Mouse (Mus musculus): ENCODE measurements around the gene Cd300lg. TPM values are rescaled to one million over a fixed set of nuclear protein-coding genes. Genes with fewer than 3 reads are reported as not detected.

The Cd300lg gene
- total RNA-seq (2017) = not detected in 2 replicates

DNA sequence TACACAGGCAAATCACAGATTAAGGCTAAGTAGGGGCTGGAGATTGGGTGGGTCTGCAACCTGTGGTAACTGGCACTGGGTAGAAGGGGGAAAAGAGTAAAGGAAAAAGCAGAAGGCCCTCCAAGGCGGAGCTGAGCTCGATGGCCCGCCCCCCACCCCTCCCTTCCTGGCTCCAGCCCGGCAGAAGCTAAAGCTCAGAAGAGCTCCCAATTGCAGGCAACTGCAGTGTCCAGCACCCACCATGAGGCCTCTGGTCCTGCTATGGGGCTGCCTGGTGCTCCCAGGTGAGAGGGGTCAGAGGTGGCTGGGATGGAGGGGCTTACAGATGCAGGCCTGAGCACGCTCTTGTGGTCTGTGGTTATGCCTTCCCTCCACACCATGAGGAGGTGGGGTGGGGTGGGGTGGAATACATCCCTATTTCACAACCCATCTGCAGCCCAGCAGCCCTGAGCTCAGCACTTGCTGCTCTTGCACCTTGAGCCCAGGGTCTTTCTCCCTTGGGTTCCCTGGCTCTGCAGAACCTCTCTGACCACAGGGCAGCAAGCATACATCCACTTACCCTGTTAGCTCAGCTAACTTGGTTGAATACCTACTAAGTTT, at the start of gene Cd300lg:
Gene Cd300lg, plus strand, starts transcription at position 160 of the 600 bp plus-strand sequence.
- peak; percentile 78 to 81 for ATAC-seq (replicated peaks in 1 of 2; ENCODE audit: insufficient read depth in 1 of 2, low FRiP score in 2 of 2, low TSS enrichment in 1 of 2, low read depth in 1 of 2, poor library complexity in 2 of 2, severe bottlenecking in 2 of 2)

DNA sequence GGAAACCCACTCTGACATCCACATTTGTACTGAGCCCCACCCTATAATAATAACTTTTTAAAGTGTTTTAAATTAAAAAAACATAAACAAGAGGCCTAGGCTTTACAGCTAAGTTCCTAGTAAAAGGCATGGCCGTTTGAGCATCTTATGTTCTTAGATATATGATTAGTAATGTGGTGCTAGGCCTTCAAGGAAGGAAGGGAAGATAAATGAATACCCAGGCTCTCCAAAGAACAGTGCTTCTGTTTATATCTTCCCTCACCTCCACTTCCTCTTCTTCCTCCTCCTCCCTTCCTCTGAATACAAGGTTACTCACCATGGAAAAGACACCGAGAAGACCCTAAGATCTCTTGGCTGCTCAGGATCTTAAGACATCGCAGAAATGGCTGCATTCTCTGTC, 49.5 kb upstream of the Cd300lg start:
- no peak for ATAC-seq (replicated peaks in 1 of 2; ENCODE audit: insufficient read depth in 1 of 2, low FRiP score in 2 of 2, low TSS enrichment in 1 of 2, low read depth in 1 of 2, poor library complexity in 2 of 2, severe bottlenecking in 2 of 2)

DNA sequence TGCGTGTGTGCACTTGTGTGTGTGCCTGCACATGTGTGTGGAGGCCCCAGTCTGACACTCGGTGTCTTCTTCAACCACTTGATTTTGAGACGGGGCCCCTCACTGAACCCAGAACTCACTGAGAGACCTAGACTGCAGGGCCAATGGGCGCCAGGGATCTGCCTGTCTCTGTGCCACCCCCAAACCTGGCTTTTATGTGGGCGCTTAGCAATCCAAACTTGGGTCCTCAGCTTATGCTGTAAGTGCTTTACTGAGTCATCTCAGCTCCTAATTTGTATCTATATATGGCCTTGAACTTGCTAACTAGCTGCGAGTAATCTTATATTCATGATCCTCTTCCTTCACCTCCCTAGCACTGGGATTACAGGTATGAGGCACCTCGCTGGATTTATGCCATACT, 48.9 kb upstream of the Cd300lg start:
- ATAC-seq (replicated peaks in 1 of 2; ENCODE audit: insufficient read depth in 1 of 2, low FRiP score in 2 of 2, low TSS enrichment in 1 of 2, low read depth in 1 of 2, poor library complexity in 2 of 2, severe bottlenecking in 2 of 2) = no peak

DNA sequence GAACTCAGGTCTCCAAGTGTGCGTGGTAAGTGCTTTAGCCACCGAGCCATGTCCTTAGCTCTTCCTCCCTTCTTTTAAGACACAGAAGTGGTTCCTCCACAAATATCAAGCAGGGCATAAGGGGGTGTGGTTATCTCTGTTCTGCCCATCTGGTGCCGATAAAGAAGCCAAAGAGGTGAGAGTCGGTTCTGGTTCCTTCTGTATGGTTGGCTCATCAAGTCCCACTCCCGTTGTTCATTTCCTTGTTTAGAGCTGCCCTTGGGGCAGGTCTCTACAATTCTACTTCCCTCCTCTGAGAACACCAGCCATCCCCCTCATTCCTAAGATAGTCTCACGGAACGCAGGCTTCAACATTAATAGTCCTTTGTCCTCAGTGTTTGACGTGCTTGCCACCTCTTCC, 47.2 kb upstream of the Cd300lg start:
- ATAC-seq (replicated peaks in 1 of 2; ENCODE audit: insufficient read depth in 1 of 2, low FRiP score in 2 of 2, low TSS enrichment in 1 of 2, low read depth in 1 of 2, poor library complexity in 2 of 2, severe bottlenecking in 2 of 2) = no peak

DNA sequence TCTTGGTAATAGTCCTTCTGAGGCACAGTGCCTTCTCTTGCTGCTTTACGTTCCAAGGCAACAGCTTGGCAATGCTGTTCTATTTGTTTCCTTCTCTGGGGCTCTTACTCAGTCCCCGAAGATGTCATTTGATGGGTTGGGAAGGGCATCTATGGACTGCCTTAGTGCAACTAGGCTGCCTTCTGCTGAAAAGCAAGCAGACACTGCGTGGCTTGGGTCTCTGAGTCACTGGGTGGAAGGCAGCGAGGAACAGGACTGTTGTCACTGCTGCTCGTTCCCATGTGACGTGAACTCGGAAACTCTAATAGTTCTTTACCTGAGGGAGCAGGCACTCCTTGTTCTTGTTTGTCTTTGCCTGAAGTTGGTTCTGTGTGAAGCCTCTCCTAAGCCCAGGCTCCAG, 45.4 kb upstream of the Cd300lg start:
- ATAC-seq (replicated peaks in 1 of 2; ENCODE audit: insufficient read depth in 1 of 2, low FRiP score in 2 of 2, low TSS enrichment in 1 of 2, low read depth in 1 of 2, poor library complexity in 2 of 2, severe bottlenecking in 2 of 2) = no peak

DNA sequence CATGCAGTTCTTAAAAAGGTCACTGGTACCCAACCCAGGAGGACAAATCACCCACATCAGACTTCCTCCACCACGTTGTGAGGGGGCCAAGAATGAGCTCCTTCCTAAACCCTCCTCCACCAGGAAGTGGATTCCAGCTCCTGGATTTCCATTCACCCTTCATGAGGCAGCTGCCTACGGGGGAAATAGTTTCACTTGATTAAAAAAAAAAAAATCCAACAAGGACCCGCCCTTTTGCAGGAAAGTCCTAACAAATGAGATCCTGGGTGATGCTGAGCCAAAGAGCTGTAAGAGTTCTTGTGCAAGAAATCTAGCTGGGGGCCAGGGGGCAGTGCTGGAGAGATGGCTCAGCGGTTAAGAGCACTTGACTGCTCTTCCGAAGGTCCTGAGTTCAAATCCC, 43.1 kb upstream of the Cd300lg start:
- no peak for ATAC-seq (replicated peaks in 1 of 2; ENCODE audit: insufficient read depth in 1 of 2, low FRiP score in 2 of 2, low TSS enrichment in 1 of 2, low read depth in 1 of 2, poor library complexity in 2 of 2, severe bottlenecking in 2 of 2)

DNA sequence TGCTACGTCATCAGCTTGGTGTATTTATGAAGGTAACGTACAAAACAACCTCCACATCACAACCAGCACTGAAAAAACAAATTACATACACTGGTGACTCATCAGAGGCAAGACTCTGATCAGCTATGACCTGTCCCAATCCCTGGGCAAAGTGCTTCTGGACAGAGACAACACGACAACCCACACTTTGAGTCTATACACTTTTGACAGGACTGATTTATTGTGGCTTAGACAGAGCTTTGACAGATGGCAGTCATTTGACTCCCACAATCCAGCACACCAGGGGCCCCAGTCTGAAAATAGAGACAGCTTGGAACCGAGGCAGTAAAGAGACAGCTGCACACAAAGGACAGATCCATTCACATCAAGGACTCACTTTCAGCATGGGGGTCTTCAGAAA, 41.8 kb upstream of the Cd300lg start:
- no peak for ATAC-seq (replicated peaks in 1 of 2; ENCODE audit: insufficient read depth in 1 of 2, low FRiP score in 2 of 2, low TSS enrichment in 1 of 2, low read depth in 1 of 2, poor library complexity in 2 of 2, severe bottlenecking in 2 of 2)

DNA sequence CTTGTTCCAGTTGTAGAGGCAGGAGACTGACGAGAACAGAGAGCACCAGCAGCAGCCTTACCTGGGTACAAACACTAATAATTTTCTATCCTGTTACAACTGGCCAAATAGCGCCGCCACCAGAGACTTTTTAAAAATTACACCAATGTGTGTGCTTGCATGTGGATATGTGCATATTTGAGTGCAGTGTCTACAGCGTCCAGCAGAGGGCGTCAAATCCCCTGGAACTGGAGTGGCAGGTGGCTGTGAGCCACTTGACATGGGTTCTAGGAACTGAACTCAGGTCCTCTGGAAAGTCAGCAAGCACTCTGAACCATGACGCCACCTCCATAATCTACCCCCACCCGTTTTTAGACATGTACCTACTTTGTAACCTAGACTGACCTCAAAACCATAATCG, 37.1 kb upstream of the Cd300lg start:
- ATAC-seq (replicated peaks in 1 of 2; ENCODE audit: insufficient read depth in 1 of 2, low FRiP score in 2 of 2, low TSS enrichment in 1 of 2, low read depth in 1 of 2, poor library complexity in 2 of 2, severe bottlenecking in 2 of 2) = no peak

DNA sequence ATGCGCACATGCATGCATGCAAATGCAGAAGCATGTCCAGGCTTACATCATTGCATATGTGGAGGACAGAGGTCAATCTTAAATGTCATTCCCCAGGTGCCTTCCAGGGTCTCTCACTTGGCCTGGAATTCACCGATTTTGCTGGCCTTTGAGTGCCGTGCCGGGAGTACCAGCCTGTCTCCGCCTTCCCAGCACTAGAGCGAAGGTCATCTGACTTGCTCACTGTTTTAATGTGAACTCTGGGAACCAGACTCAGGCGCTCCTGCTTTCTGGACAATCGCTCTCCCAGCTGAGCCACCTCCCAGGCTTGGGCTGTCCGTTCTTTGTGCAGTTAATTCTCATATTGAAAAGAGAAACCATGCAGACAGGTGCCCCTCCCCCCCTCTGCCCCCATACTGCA, 35.0 kb upstream of the Cd300lg start:
- no peak for ATAC-seq (replicated peaks in 1 of 2; ENCODE audit: insufficient read depth in 1 of 2, low FRiP score in 2 of 2, low TSS enrichment in 1 of 2, low read depth in 1 of 2, poor library complexity in 2 of 2, severe bottlenecking in 2 of 2)

DNA sequence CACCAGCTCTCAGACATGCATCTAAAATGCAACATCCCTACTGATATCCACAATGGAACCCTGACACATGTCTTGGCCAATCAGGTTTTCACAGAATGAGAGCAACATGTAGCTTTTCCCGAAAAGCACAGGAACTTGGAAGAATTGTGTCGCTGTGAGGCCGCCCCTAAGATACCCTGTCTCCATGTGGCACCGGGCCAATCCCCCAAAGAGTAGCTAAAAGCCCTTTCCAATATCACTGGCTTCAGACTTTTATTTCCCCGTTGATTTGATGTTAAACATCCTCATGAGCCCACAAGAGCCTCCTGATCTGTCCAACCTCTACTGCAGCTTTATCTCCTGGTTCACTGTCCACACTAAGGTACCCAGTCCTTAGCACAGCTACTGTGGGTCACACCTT, 34.6 kb upstream of the Cd300lg start:
- ATAC-seq (replicated peaks in 1 of 2; ENCODE audit: insufficient read depth in 1 of 2, low FRiP score in 2 of 2, low TSS enrichment in 1 of 2, low read depth in 1 of 2, poor library complexity in 2 of 2, severe bottlenecking in 2 of 2) = no peak

DNA sequence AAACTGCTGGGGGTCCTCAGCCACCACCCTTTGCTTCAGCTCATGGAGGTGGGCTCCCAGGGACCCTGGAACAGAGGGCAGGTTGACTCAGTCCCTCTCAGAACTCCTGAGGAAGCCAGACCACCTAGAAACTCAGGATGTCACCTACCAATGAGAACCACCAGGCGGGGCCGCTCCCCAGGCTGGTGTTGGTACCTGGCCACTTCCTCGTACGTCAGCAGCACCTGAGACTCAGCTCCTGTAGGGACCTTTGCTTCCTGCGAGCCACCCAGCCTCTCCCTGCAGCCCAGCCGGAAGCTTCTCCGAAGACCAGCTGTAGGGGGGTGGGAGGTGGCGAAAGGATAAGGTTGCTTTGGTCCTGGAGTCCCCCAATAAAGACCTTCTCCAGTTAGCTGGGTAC, 32.9 kb upstream of the Cd300lg start:
- no peak for ATAC-seq (replicated peaks in 1 of 2; ENCODE audit: insufficient read depth in 1 of 2, low FRiP score in 2 of 2, low TSS enrichment in 1 of 2, low read depth in 1 of 2, poor library complexity in 2 of 2, severe bottlenecking in 2 of 2)

DNA sequence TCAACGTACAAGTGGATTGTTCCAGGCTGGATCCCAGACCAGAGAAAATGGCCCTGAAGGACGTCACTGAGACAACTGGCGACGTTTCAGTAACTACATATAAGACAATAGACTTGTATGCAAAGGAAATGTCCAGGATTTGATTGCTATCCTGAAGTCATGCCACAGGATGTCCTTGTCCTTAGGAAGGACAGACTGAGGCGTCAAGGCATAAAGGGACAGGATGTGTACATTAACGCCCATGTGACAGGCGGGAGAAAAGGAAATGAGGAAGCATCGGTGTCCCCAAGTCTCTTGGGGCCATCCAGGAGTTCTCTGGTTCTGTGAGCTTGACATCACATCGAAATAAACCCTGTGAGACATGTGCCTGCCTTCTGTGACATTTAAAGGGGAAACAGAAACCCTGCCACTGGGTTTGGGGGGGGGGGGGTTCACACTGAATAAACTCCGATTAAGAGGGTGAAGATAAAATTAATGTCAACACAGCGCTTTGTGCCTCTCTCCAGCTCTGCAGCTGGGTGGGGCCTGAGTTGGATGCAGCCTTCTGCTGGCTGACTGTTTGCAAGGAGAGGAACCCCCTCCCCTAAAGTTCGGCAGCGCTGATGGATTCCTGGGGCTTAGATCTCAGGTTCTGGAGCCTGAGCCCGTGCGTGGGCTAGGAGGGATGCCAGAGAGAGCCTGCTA, 32.2 kb upstream of the Cd300lg start:
- ATAC-seq (replicated peaks in 1 of 2; ENCODE audit: insufficient read depth in 1 of 2, low FRiP score in 2 of 2, low TSS enrichment in 1 of 2, low read depth in 1 of 2, poor library complexity in 2 of 2, severe bottlenecking in 2 of 2) = no peak

DNA sequence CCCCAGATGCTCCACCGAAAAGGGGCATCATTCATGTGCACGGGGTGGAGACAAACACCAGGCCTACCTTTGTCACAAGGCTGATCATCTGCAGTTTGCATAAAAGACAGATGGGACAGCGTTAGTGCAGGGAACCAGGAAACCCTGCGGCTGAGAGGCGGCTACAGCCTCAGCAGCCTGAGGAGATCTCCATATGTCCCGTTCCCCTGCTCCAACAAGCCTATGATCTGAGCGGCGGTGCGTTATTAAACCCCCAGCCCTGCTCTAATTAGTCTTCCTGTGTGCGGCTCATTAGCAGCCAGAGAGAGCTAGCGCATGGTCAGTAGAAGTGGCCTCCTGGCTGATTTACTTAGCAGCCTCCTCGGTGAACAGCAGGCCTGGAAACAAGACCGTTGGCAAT, 31.2 kb upstream of the Cd300lg start:
- no peak for ATAC-seq (replicated peaks in 1 of 2; ENCODE audit: insufficient read depth in 1 of 2, low FRiP score in 2 of 2, low TSS enrichment in 1 of 2, low read depth in 1 of 2, poor library complexity in 2 of 2, severe bottlenecking in 2 of 2)

DNA sequence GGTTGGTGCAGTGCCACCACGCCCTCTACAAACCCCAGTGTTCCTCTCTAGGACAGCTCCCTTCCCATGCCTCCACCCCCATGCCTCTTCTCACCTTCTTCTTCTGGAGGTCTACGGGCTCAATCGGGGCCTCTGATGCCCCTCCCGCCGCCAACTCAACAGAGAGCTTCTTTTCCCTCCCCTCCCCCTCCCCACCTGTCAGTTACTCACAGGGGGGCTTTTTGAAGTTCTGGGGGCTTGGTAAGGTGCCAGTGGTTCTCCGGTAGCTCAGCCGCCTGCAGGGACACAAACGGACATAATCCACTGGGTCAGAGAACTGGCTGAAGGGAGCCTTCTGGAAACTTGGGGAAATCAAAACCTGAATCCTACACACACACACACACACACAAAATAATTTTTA, 29.8 kb upstream of the Cd300lg start:
- ATAC-seq (replicated peaks in 1 of 2; ENCODE audit: insufficient read depth in 1 of 2, low FRiP score in 2 of 2, low TSS enrichment in 1 of 2, low read depth in 1 of 2, poor library complexity in 2 of 2, severe bottlenecking in 2 of 2) = no peak

DNA sequence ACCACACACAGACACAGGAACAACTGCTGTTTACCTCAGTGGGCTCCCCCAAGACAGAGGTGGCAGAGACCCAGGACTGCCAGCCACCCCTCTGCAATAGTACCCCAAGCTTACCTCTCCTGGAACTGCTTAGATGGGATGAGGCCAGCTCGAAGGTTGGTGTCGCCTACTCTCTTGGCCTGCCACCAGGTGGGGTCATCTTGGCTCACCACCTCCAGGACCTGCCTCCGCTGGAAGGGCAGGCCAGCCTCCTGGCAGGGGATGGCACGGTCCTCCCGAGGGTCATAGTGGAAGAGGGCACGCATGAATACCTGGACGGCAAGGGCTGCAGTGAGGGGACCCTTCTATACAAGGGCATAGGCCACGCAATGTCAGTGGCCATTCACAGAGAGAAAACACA, 28.1 kb upstream of the Cd300lg start:
- ATAC-seq (replicated peaks in 1 of 2; ENCODE audit: insufficient read depth in 1 of 2, low FRiP score in 2 of 2, low TSS enrichment in 1 of 2, low read depth in 1 of 2, poor library complexity in 2 of 2, severe bottlenecking in 2 of 2) = no peak

DNA sequence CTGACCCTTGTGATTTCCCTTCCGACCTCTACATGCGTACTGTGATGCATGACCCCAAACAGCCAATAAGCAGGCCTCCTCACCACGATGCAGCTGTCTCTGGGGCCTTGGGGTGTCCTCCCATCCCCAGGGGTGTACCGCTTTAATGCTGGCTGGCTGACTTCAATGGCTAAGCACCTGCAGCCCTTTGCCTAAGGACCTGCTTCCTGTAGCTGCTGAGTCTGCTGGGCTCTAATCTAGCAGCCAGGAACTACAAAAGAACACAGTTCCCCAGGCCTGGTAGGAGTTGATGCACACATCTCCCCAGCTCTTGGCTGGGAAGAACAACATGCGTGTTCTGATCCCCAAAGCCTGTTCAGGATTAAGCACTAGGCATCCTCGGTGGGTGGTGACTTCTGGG, 25.8 kb upstream of the Cd300lg start:
- no peak for ATAC-seq (replicated peaks in 1 of 2; ENCODE audit: insufficient read depth in 1 of 2, low FRiP score in 2 of 2, low TSS enrichment in 1 of 2, low read depth in 1 of 2, poor library complexity in 2 of 2, severe bottlenecking in 2 of 2)

DNA sequence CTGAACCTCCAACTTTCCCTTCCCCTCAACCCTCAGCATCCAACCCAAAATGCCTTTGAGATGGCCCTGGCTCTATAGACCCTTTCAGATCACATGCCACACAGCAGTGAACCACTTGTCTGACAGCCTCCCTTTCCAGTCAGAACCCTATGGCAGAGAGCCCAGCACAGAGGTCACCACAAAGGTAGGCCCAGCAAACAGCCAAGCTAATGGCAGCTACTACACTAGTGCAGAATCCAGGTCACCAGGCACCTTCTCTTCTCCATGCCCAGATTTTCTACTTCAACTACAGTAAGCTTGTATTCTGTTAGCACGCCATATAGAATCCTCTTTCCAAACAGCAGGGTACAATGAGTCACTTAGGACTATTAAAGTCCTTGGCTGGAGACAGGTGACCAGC, 25.2 kb upstream of the Cd300lg start:
- ATAC-seq (replicated peaks in 1 of 2; ENCODE audit: insufficient read depth in 1 of 2, low FRiP score in 2 of 2, low TSS enrichment in 1 of 2, low read depth in 1 of 2, poor library complexity in 2 of 2, severe bottlenecking in 2 of 2) = no peak

DNA sequence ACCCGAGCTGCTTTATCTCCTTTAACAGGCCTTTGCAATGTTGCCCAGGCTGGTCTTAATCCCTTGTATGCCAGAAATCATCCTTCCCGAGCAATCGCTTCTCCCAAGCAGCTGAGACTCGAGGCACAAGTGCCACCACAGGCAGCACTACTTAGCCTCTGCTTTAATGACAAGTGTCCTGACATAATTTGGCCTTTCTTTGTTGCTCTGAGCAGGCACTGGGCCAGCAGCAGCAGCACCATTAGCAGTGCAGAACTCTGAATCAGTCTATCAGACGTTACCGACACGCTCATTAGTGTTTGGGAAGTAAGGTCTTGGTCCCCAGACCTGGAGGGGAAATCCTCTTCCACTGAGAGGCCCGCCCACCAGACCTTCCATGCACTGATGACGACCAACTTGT, 21.6 kb upstream of the Cd300lg start:
- no peak for ATAC-seq (replicated peaks in 1 of 2; ENCODE audit: insufficient read depth in 1 of 2, low FRiP score in 2 of 2, low TSS enrichment in 1 of 2, low read depth in 1 of 2, poor library complexity in 2 of 2, severe bottlenecking in 2 of 2)

DNA sequence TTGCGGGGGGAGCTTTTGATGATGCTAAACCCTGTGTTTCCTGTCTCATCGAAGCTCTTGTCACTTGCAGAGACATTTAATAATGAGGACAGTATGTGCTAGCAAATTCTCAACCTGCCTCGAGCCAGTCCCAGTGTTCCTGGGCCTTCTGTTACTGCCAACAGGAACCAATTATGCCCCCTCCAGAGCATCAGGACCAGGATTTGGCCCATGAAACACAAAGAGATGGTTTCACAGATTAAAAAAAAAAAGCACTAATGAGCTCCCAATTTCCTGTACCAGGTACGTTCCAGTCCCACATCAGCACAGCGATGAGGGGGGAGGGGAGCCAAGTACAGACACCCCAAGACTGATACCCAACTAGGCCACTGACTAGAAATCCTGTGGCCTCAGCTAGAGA, 20.1 kb upstream of the Cd300lg start:
- ATAC-seq (replicated peaks in 1 of 2; ENCODE audit: insufficient read depth in 1 of 2, low FRiP score in 2 of 2, low TSS enrichment in 1 of 2, low read depth in 1 of 2, poor library complexity in 2 of 2, severe bottlenecking in 2 of 2) = no peak
